Mouse (Mus musculus): ENCODE data around the gene Srpk1. TPM values are rescaled to one million over a fixed set of nuclear protein-coding genes. Genes with fewer than 3 reads are reported as not detected.

Gene Srpk1
- total and polyA plus RNA-seq, 3 experiments = 60.8 to 129 (median 65.9) TPM

DNA sequence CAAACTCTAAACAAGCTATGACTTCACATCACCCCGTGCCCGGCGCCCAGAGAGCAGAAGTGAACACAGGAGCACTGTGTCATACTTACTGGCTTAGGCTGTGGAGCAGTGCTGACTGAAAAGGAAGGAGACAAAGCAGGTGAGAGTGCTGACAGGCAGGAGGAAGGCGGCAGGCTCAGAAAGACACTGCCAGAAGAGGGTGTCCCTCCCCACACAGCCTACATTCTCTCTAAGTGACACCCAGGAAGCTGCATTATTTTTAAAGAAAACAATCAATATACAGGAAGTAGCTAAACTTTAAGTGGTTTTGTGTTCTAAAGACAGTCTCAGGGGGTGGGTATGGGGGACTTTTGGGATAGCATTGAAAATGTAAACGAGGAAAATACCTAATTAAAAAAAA lies 21.7 kb downstream of the Srpk1 start:
- in situ Hi-C loops (cut with MboI; ENCODE audit: low pct_ligation_motif_present, low pct_unique_long_range_greater_than_20kb, low sequenced_read_pairs) (no loop called here), dilution Hi-C loops (cut with MboI; ENCODE audit: extremely low pct_ligation_motif_present, extremely low pct_unique_long_range_greater_than_20kb, low sequenced_read_pairs) (no loop called here)
- H3K36me3 ChIP-seq (replicated peaks in 1 of 2; ENCODE audit: control insufficient read depth in 1 of 2, insufficient read depth in 1 of 2, low read length in 1 of 2) = peaks cover 72 to 94% of the 10 kb centered on the region in 2 experiments

DNA sequence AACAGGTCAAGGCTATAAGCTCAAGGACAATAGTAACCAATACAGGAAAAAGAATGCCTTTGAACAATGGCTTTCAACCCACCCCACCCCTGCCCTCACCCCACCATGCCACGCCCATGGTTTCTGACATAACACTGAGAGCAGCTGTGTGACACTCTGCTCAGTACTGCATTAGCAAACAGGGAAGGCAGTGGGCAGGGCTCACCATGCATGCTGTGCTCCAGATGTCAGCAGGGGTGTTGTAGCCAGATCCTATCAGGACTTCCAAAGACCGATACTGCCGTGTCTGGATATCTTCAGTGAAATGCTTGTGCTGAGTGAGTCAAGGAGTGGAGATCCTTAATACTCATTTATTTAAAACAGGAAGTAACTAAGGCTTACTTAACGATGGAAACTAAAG lies 28.5 kb downstream of the Srpk1 start:
- TF ChIP-seq PAX5 (IDR thresholded peaks at IDR 0.05; ENCODE audit: low read length) (no peak), CTCF (conservative IDR thresholded peaks at IDR 0.05 in 1 of 2, IDR thresholded peaks at IDR 0.05 in 1 of 2; ENCODE audit: low read depth in 2 of 2, low read length in 2 of 2) (no peak), POLR2A (IDR thresholded peaks at IDR 0.05; ENCODE audit: low read depth, low read length) (no peak), MXI1 (IDR thresholded peaks at IDR 0.05; ENCODE audit: low read depth, low read length) (no peak), NELFE (IDR thresholded peaks at IDR 0.05; ENCODE audit: low read depth, low read length) (no peak), RCOR1 (conservative IDR thresholded peaks at IDR 0.05; ENCODE audit: low read depth, low read length) (no peak)
- H3K79me2 ChIP-seq (replicated peaks; ENCODE audit: control insufficient read depth, extremely low read depth, insufficient read depth, poor library complexity, severe bottlenecking) = 0 out of 2 replicates have a peak, but pooled peaks cover 1% of the 10 kb centered on the region
- H3K27ac ChIP-seq (ENCODE audit: insufficient read depth, low read depth) = no peak overlapping the region
- no peak overlapping the region for H3K9ac ChIP-seq (ENCODE audit: insufficient read depth, low read depth)
- H3K4me3 ChIP-seq (replicated peaks in 1 of 3; ENCODE audit: low read depth in 2 of 3, low read length in 2 of 3, poor library complexity in 1 of 3) = no peak overlapping the region
- peaks cover 73 to 90% of the 10 kb centered on the region in 2 experiments for H3K36me3 ChIP-seq (replicated peaks in 1 of 2; ENCODE audit: control insufficient read depth in 1 of 2, insufficient read depth in 1 of 2, low read length in 1 of 2)
- DNase-seq (ENCODE audit: extremely low read depth) = no peak
- H3K27me3 ChIP-seq (replicated peaks) = no peaks in the 10 kb centered on the region
- in situ Hi-C loops (cut with MboI; ENCODE audit: low pct_ligation_motif_present, low pct_unique_long_range_greater_than_20kb, low sequenced_read_pairs) (no loop called here), dilution Hi-C loops (cut with MboI; ENCODE audit: extremely low pct_ligation_motif_present, extremely low pct_unique_long_range_greater_than_20kb, low sequenced_read_pairs) (no loop called here)
- no peaks in the 10 kb centered on the region for H3K9me3 ChIP-seq (replicated peaks; ENCODE audit: low read length)
- no peaks in the 10 kb centered on the region; a peak in 1 of 4 replicates for H3K4me1 ChIP-seq (ENCODE audit: control insufficient read depth in 1 of 2, insufficient read depth in 2 of 2)
- H3K4me2 ChIP-seq (ENCODE audit: insufficient read depth, low read depth, poor library complexity, severe bottlenecking) = no peak overlapping the region

More for the DNA sequence above, 21.7 kb downstream of the Srpk1 start:
- Histone ChIP-seq H3K9me3 (replicated peaks; ENCODE audit: low read length) (no peaks in the 10 kb centered on the region), H3K79me2 (replicated peaks; ENCODE audit: control insufficient read depth, extremely low read depth, insufficient read depth, poor library complexity, severe bottlenecking) (0 out of 2 replicates have a peak, but pooled peaks cover 3% of the 10 kb centered on the region), H3K4me2 (ENCODE audit: insufficient read depth, low read depth, poor library complexity, severe bottlenecking) (no peak overlapping the region), H3K27me3 (replicated peaks) (no peaks in the 10 kb centered on the region), H3K27ac (ENCODE audit: insufficient read depth, low read depth) (no peak overlapping the region), H3K9ac (ENCODE audit: insufficient read depth, low read depth) (no peak overlapping the region), H3K4me1 (ENCODE audit: control insufficient read depth in 1 of 2, insufficient read depth in 2 of 2) (no peaks in the 10 kb centered on the region), H3K4me3 (replicated peaks in 1 of 3; ENCODE audit: low read depth in 2 of 3, low read length in 2 of 3, poor library complexity in 1 of 3) (no peak overlapping the region)
- no peak for DNase-seq (ENCODE audit: extremely low read depth)
- no peak for TF ChIP-seq MEF2A (IDR thresholded peaks at IDR 0.05; ENCODE audit: borderline replicate concordance, low read depth, low read length)
- TF ChIP-seq SMC3 (IDR thresholded peaks at IDR 0.05; ENCODE audit: low read depth, low read length) = no peak
- no peak for TF ChIP-seq MXI1 (IDR thresholded peaks at IDR 0.05; ENCODE audit: low read depth, low read length)
- no peak for TF ChIP-seq RAD21 (IDR thresholded peaks at IDR 0.05; ENCODE audit: low read depth, low read length)
- no peak for TF ChIP-seq ETS1 (conservative IDR thresholded peaks at IDR 0.05; ENCODE audit: low read depth, low read length)
- no peak for TF ChIP-seq BHLHE40 (IDR thresholded peaks at IDR 0.05; ENCODE audit: low read depth, low read length)
- no peak for TF ChIP-seq E2F4 (IDR thresholded peaks at IDR 0.05; ENCODE audit: insufficient replicate concordance, low read depth, low read length)
- no peak for TF ChIP-seq ZMIZ1 (IDR thresholded peaks at IDR 0.05; ENCODE audit: low read depth, low read length)
- no peak for TF ChIP-seq SIN3A (IDR thresholded peaks at IDR 0.05; ENCODE audit: low read length)
- no peak for TF ChIP-seq NRF1 (IDR thresholded peaks at IDR 0.05; ENCODE audit: low read depth, low read length)
- no peak for TF ChIP-seq TCF12 (IDR thresholded peaks at IDR 0.05; ENCODE audit: low read depth, low read length)
- TF ChIP-seq CHD2 (IDR thresholded peaks at IDR 0.05; ENCODE audit: low read length) = no peak
- TF ChIP-seq EP300 (IDR thresholded peaks at IDR 0.05; ENCODE audit: low read length) = no peak
- TF ChIP-seq RCOR1 (conservative IDR thresholded peaks at IDR 0.05; ENCODE audit: low read depth, low read length) = no peak
- no peak for TF ChIP-seq NELFE (IDR thresholded peaks at IDR 0.05; ENCODE audit: low read depth, low read length)
- TF ChIP-seq JUN (IDR thresholded peaks at IDR 0.05; ENCODE audit: insufficient read depth, low read depth, low read length) = no peak
- no peak for TF ChIP-seq MAX (IDR thresholded peaks at IDR 0.05; ENCODE audit: low read length)
